Mouse (Mus musculus): ENCODE data around the gene Tspan31. TPM values are rescaled to one million over a fixed set of nuclear protein-coding genes. Genes with fewer than 3 reads are reported as not detected.

Tspan31 gene
- polyA plus RNA-seq, 1 experiment from 2014 or later = 125 TPM

GRCm38 (mm10) chr10:127099191-127099590 is 29.1 kb upstream of the Tspan31 start:
- no peaks in the 10 kb centered on the region for H3K27me3 ChIP-seq
- no peak overlapping the region for H3K9ac ChIP-seq
- H3K4me3 ChIP-seq = no peak overlapping the region
- no peaks in the 10 kb centered on the region for H3K9me3 ChIP-seq
- 90% methylated on average over 10 of the region's 10 CpGs for whole genome bisulfite sequencing
- no peak for ATAC-seq (ENCODE audit: low read depth)
- peaks cover 10% of the 10 kb centered on the region for H3K4me1 ChIP-seq (replicated peaks)
- peaks cover 85% of the 10 kb centered on the region for H3K36me3 ChIP-seq
- H3K27ac ChIP-seq (replicated peaks) = no peak overlapping the region
- no peak overlapping the region for H3K4me2 ChIP-seq

DNA sequence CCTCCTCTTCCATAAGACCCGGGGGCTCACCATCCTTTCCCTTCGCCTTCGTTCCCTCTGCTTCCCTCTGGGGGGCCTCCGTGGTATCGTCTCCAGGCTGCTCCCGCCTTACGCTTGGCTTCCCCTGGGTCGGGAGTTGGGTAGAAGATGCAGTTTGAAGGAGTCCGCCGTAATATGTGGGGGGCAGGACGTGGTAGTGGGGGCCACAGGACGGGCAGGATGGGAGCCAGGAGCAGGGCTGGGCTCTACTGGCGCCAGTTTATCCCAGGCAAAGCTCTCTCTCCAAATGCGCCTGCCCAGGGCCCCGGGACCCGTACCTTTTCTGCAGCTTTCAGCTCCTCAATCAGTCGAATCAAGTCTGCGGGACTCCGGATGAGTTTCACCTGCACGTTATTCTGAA is 28.4 kb upstream of the Tspan31 start:
- no peak for ATAC-seq (ENCODE audit: low read depth)
- Histone ChIP-seq H3K9ac (no peak overlapping the region), H3K4me3 (no peak overlapping the region), H3K4me1 (replicated peaks) (peaks cover 17% of the 10 kb centered on the region), H3K9me3 (no peaks in the 10 kb centered on the region), H3K27ac (replicated peaks) (no peak overlapping the region), H3K36me3 (peaks cover 80% of the 10 kb centered on the region), H3K27me3 (peaks cover 3% of the 10 kb centered on the region; the same call in 1 of the 2 replicates), H3K4me2 (no peak overlapping the region)
- 79% methylated on average over 20 of the region's 20 CpGs for WGBS

DNA sequence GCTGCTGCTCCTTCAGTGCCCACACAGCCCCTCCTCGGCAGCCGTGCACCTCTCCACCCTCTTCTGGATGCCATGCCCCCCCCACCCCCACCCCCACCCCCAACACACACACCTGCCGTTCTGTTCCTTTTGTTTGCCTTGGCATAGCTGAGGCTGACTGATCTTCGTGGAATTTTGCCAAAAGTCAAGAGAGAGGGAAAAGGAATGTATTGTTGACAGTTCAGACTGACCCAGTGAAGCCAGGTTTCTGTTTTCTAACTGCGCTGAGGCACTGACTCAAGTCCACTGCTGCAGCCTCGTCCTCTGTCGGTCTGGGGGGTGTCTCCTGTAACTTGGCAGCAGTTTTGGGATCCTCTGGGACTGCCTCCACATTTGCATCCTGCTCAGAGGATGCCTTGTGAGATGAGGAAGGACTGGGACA is 24.3 kb upstream of the Tspan31 start:
- H3K4me1 ChIP-seq (replicated peaks) = peaks cover 38% of the 10 kb centered on the region
- 43% methylated on average over 7 of the region's 7 CpGs for WGBS
- no peak overlapping the region for H3K4me3 ChIP-seq
- no peak overlapping the region for H3K9ac ChIP-seq
- H3K9me3 ChIP-seq = no peaks in the 10 kb centered on the region
- ATAC-seq (ENCODE audit: low read depth) = no peak
- peaks cover 73% of the 10 kb centered on the region for H3K36me3 ChIP-seq
- peaks cover 45% of the 10 kb centered on the region for H3K27me3 ChIP-seq
- H3K27ac ChIP-seq (replicated peaks) = peak overlapping the region; percentile 54; the same call in 1 of the 2 replicates
- no peak overlapping the region for H3K4me2 ChIP-seq

DNA sequence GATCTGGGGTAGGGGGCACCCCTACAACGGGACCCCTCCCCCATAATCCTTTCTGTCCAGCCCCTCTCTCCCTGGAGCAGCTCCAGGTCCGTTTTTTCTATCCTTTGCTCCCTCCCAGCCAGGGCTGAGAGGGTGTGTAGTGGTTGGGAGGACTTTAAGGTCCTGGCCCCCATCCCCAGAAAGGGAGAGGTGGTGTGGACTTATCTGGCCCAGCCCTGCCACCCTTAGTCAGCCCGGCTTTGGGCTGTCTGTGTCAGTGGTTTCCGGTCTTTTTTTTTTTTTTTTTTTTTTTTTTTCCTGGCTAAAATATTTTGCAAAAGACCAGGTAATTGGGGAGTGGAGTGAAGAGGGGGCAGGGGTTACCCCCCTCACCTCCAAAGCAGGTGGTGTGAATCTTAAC is 22.7 kb upstream of the Tspan31 start:
- no peaks in the 10 kb centered on the region for H3K9me3 ChIP-seq
- peaks cover 71% of the 10 kb centered on the region for H3K36me3 ChIP-seq
- peaks cover 38% of the 10 kb centered on the region for H3K4me1 ChIP-seq (replicated peaks)
- H3K4me3 ChIP-seq = no peak overlapping the region
- H3K27ac ChIP-seq (replicated peaks) = no peak overlapping the region
- peaks cover 61% of the 10 kb centered on the region for H3K27me3 ChIP-seq
- no peak overlapping the region for H3K4me2 ChIP-seq
- H3K9ac ChIP-seq = no peak overlapping the region
- ATAC-seq (ENCODE audit: low read depth) = no peak
- 53% methylated on average over 4 of the region's 4 CpGs for WGBS

- Histone ChIP-seq H3K27me3 (peaks cover 71% of the 10 kb centered on the region), H3K4me1 (replicated peaks) (peaks cover 38% of the 10 kb centered on the region), H3K9me3 (no peaks in the 10 kb centered on the region), H3K27ac (replicated peaks) (no peak overlapping the region), H3K4me2 (peak overlapping the region; percentile 49), H3K36me3 (peaks cover 71% of the 10 kb centered on the region), H3K9ac (peak overlapping the region; percentile 52), H3K4me3 (peak overlapping the region; percentile 25)
- peak; percentile 36 for ATAC-seq (ENCODE audit: low read depth)
- WGBS = 13% methylated on average over 47 of the region's 51 CpGs
Measured at GRCm38 (mm10) chr10:127091507-127092396, 21.7 kb upstream of the Tspan31 start.

DNA sequence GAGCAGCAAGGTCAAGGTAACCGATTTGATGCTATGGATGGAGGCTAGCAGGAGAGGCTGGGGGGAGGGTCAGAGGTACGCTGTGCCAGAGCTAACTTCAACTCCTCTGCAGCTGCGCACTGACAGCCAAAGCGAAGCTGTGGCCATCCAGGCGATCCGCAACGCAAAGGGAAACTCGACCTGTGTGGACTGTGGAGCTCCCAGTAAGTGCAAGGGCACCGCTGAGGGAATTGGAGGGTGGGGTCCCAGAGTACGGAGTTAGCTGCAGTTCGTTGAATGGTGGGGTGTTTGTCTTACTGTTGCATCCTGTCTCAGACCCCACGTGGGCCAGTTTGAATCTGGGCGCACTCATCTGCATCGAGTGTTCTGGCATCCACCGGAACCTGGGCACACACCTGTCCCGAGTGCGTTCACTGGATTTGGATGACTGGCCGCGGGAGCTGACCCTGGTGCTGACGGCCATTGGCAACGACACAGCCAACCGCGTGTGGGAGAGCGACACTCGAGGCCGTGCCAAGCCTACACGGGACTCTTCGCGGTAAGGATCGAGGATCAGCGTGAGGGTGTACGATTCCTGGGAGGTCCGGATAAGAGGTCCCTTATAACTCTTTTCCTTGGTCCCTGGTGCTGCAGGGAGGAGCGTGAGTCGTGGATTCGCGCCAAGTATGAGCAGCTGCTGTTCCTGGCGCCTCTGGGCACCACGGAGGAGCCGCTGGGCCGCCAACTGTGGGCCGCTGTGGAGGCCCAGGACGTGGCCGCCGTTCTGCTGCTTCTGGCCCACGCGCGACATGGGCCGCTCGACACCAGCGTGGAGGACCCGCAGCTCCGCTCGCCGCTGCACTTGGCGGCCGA is 20.7 kb upstream of the Tspan31 start:
- H3K36me3 ChIP-seq = peaks cover 64% of the 10 kb centered on the region

GRCm38 (mm10) chr10:127085633-127086032 is 15.6 kb upstream of the Tspan31 start:
- Histone ChIP-seq H3K9me3 (no peaks in the 10 kb centered on the region), H3K4me1 (replicated peaks) (peaks cover 34% of the 10 kb centered on the region), H3K27ac (replicated peaks) (no peak overlapping the region), H3K27me3 (peaks cover 91% of the 10 kb centered on the region), H3K9ac (no peak overlapping the region), H3K4me3 (no peak overlapping the region), H3K4me2 (no peak overlapping the region), H3K36me3 (peaks cover 67% of the 10 kb centered on the region)
- no peak for ATAC-seq (ENCODE audit: low read depth)
- WGBS = 60% methylated on average over 6 of the region's 6 CpGs

More for the DNA sequence above, 20.7 kb upstream of the Tspan31 start:
- Histone ChIP-seq H3K4me3 (peak overlapping the region; percentile 25), H3K4me1 (replicated peaks) (peaks cover 38% of the 10 kb centered on the region), H3K27ac (replicated peaks) (no peak overlapping the region), H3K27me3 (peaks cover 77% of the 10 kb centered on the region), H3K9me3 (no peaks in the 10 kb centered on the region), H3K4me2 (peak overlapping the region; percentile 49), H3K9ac (peak overlapping the region; percentile 52)
- 6% methylated on average over 57 of the region's 57 CpGs for WGBS
- peak; percentile 45 for ATAC-seq (ENCODE audit: low read depth)

DNA sequence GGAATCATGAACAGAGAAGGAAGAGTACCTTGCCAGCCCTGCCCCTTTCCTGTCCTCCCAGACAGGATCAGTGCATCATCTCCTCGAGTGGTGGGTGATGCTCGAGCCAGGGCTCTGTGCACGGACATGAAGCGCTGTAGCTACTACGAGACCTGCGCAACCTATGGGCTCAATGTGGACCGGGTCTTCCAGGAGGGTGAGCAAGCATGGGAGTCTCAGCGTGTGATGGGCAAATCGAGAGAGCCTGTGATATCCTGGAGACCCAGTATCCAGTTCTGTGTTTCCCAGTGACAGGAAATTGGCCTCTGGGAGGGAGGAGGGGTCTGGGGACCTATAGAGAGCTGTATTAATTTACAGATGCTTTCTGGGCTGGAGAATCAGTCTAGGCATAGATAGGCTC is 15.0 kb upstream of the Tspan31 start:
- 84% methylated on average over 9 of the region's 9 CpGs for WGBS
- Histone ChIP-seq H3K27ac (replicated peaks) (no peak overlapping the region), H3K4me1 (replicated peaks) (peaks cover 36% of the 10 kb centered on the region), H3K9me3 (no peaks in the 10 kb centered on the region), H3K36me3 (peaks cover 62% of the 10 kb centered on the region), H3K4me2 (no peak overlapping the region), H3K4me3 (no peak overlapping the region), H3K9ac (no peak overlapping the region), H3K27me3 (peaks cover 91% of the 10 kb centered on the region)
- no peak for ATAC-seq (ENCODE audit: low read depth)

DNA sequence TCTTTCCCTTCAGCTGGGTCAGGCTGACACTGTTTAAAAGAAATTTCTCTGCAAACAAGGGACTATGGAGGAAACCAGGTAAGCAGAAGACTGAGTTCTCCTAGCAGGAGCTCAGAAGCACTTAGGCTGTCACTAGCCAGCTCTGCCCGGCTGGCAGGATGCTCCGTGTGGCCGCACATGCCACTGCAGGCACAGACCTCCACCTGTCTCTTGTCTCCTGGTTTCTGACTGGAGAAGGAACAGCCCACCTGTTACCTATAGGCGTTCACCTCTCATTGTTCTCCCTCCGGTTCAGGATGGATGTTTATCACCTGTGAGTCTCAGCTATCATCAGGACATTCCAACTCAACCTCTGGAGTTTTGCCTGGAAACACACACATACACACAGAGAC is 13.8 kb upstream of the Tspan31 start:
- H3K9ac ChIP-seq = no peak overlapping the region
- peaks cover 84% of the 10 kb centered on the region for H3K27me3 ChIP-seq
- H3K4me2 ChIP-seq = no peak overlapping the region
- no peak overlapping the region for H3K27ac ChIP-seq (replicated peaks)
- peaks cover 41% of the 10 kb centered on the region for H3K4me1 ChIP-seq (replicated peaks)
- no peaks in the 10 kb centered on the region for H3K9me3 ChIP-seq
- peaks cover 52% of the 10 kb centered on the region for H3K36me3 ChIP-seq
- no peak overlapping the region for H3K4me3 ChIP-seq
- no peak for ATAC-seq (ENCODE audit: low read depth)
- WGBS = 49% methylated on average over 5 of the region's 5 CpGs

- H3K36me3 ChIP-seq = peaks cover 49% of the 10 kb centered on the region
- ATAC-seq (ENCODE audit: low read depth) = no peak
- WGBS = 37% methylated on average over 8 of the region's 8 CpGs
- peaks cover 43% of the 10 kb centered on the region for H3K4me1 ChIP-seq (replicated peaks)
- no peak overlapping the region for H3K9ac ChIP-seq
- H3K9me3 ChIP-seq = no peaks in the 10 kb centered on the region
- peaks cover 79% of the 10 kb centered on the region for H3K27me3 ChIP-seq
- no peak overlapping the region for H3K4me3 ChIP-seq
- H3K27ac ChIP-seq (replicated peaks) = no peak overlapping the region
- no peak overlapping the region for H3K4me2 ChIP-seq
Measured at GRCm38 (mm10) chr10:127083292-127083914, 13.3 kb upstream of the Tspan31 start.

GRCm38 (mm10) chr10:127081996-127082620 is 12.0 kb upstream of the Tspan31 start:
- Histone ChIP-seq H3K4me2 (peak overlapping the region; percentile 87), H3K9ac (peak overlapping the region; percentile 96), H3K27ac (replicated peaks) (0 out of 2 replicates have a peak overlapping the region, but pooled peaks have one; percentile 4), H3K9me3 (no peaks in the 10 kb centered on the region), H3K4me1 (replicated peaks) (peaks cover 54% of the 10 kb centered on the region), H3K4me3 (peak overlapping the region; percentile 82), H3K36me3 (peaks cover 36% of the 10 kb centered on the region), H3K27me3 (peaks cover 78% of the 10 kb centered on the region)
- no peak for ATAC-seq (ENCODE audit: low read depth)
- WGBS = 32% methylated on average over 8 of the region's 8 CpGs
